Mouse (Mus musculus): ENCODE measurements around the gene Trim66.

DNA sequence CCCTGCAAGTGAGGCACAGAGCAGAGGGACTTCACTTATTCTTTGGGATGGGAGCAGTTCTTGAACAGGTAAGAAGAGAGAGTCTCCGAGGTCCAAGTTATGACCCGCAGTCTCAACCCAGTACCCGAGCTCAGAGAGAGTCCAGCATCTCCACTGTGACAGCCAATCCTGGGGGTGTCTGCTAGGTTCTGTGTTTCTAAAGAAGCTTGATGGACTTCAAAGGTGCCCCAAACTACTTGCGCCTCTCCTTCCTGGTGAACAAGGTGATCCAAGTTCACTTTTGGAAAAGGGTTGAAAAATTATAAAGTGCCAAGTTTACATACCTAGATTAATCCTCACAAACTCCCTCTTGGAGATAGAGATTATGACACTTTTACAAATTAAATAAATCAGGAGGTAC is at the start of gene Trim66:
- TF ChIP-seq ZNF384 (IDR thresholded peaks at IDR 0.05; ENCODE audit: low read depth, low read length) (no peak), ZC3H11A (IDR thresholded peaks at IDR 0.05; ENCODE audit: borderline replicate concordance, low read depth, low read length) (no peak), HCFC1 (IDR thresholded peaks at IDR 0.05; ENCODE audit: borderline replicate concordance, insufficient read depth, low read length) (no peak)

All from ES-E14 (cell line).